Mouse (Mus musculus) yolk sac, embryonic 10.5 days (tissue): ENCODE results near the gene Gm21983.

Experiments used
- DNase-seq: peaks from one replicate; pipeline ENCODE4 v3.0.0-alpha.2; 2017; ENCODE audit warnings: low spot score

Gene Gm21983

DNA sequence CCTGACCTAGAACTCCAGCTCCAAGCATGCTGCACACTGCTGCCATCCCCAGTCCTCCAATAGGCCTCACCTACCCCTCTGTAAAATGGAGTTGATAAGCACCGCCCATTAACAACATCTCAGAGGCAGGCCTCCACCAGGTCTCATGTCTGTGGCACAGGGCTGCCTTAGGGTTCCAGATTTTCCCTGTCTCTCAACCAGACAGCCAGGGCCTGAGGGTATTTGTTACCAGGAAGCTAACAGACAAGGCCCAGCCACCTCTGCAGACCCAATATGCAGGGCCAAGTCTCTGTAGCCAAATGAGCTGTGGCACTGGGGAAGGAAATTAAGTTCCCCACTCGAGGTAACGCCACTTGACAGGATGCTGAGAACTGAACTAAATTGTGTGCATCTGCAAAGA, 20.0 kb downstream of the Gm21983 start:
- no peak for DNase-seq

GRCm38 (mm10) chr7:27159882-27160281, 21.0 kb downstream of the Gm21983 start:
- DNase-seq: peak; percentile 83

DNA sequence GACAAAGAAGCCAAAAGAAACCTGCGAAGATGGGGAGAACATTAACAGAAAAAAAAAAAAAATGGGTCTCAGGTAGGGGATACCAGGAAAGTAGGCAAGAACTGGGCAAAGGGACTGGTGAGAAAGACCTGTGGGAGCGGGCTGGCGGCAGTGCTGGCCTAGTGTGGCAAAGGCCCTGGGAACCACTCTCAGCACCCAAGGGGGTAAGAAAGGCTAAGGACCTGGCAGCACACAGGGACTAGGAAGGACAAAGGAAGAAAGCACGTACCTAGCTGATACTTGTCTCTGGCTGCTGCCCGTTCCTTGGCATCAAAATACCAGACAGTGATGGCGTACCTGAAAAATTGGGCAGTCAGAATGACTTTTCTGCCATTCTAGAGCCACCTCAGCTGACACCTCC, 21.6 kb downstream of the Gm21983 start:
- DNase-seq: no peak

DNA sequence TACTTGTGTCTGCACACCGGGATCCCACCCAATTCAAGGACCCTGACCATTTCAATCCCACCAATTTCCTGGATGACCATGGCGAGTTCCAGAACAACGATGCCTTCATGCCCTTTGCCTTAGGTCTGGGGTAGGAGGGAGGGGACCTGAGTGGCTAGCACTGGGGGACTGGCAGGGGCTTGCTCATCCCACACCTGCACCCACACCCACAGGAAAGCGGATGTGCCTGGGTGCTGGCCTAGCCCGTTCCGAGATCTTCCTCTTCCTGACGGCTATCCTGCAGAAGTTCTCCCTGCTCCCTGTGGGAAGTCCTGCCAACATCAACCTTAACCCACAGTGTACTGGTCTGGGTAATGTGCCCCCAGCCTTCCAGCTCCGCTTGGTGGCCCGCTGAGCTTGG, 22.7 kb downstream of the Gm21983 start:
- no peak for DNase-seq

DNA sequence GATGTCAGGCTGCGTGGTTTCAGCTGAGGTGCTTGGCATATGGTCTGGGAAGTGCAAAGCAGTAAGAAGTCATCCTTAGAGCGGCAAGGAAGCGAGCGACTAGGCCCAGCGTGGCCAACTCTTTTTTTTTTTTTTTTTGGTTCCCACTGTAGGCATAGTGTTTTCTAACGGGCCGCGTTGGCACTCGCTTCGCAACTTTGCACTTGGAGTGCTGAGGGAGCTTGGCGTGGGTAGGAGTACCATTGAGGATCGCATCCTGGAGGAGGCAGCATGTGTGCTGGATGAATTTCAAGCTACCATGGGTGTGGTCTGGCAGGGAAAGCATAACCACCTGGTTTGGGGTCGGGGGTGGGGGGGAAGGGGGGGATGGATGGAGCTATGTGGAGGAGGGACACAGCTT, 24.9 kb downstream of the Gm21983 start:
- DNase-seq: no peak

DNA sequence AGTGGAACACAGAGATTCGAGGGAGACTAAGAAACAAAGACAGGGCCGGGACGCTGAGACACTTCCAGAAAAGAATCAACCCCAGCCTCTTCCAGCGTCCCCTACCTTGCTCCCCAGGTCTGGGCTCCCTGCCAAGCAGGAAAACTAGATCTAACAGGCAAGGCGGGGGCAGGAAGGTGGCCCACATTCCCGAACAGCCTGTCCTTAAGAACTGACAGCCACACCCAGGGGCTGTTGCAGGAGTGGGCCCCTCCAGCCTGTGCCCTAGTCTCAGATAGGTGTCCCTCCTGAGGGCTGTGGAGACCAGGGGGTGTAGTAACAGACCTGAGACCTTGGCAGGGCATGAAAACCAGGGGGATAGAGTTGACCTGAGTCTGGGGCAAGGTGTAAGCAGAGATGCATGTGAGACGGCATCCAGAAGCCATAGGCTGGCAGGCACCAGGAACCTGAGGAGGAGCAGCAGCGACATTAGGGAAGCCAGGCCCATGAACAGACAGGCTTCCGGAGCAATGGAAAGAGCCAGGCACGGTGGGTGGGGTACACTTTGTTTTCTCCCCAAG, 27.6 kb downstream of the Gm21983 start, which contains the start of gene Cyp2t4:
Cyp2t4 (plus strand) TSS at position 510 of the 560 bp plus-strand sequence.
- DNase-seq: no peak

DNA sequence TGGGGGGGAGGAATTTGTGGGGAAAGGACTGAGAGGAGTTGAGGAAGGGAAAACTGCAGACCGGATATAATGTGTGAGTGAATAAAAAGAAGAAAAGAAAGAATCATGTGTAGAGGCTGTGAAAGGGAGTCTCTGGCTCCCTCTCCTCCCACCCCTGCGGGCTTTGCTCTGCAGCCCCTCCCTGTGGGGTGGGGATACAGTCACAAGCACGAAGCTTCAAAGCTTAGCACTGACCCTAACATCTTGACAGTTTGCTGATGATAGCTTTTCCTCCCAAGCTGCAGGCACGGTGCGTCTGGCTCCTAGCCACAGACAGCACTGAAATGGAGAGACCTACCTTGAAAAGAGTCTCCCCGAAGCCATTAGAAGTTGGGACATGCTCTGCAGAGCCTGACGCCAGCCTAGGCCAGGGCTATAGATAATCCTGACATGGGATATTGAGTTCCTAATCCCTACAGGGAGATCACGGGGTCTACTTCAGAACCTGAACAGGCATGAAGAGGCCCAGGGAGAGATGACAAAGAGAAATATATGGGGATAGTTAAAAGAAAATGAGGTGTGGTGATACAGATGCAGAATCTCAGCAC, 44.4 kb downstream of the Gm21983 start:
- DNase-seq: no peak

DNA sequence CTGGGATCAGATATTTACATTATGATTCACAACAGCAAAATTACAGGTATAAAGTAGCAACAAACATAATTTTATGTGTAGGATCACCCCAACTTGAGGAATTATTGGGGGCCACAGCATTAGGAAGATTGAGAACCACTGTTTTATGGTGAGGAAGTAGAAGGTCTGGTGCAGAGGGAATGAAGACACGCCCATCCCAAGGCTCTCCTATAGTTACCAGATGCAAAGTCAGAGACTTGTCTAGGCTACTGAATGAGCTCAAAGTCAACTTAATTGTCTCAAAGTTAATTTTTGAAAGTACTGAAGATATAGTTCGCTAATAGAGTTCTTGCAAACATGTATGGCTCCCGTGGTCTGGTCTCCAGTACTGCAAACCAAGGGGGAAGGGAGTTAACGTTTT, 47.1 kb downstream of the Gm21983 start:
- DNase-seq: no peak

DNA sequence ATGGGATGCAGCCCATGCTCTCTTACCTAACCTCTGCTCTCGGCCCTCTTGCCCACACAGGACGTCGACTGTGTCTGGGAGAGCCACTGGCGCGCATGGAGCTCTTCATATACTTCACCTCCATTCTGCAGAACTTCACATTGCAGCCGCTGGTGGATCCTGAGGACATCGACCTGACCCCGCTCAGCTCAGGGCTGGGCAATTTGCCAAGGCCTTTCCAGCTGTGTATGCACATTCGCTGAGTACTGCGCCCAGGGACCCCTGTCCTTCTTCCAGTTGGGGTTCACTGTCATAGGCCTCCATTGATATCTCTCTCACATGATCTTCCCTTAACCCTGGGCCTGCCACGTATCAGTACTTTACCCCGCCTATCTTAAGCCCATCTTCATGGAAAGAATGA, 47.7 kb downstream of the Gm21983 start:
- DNase-seq: no peak

DNA sequence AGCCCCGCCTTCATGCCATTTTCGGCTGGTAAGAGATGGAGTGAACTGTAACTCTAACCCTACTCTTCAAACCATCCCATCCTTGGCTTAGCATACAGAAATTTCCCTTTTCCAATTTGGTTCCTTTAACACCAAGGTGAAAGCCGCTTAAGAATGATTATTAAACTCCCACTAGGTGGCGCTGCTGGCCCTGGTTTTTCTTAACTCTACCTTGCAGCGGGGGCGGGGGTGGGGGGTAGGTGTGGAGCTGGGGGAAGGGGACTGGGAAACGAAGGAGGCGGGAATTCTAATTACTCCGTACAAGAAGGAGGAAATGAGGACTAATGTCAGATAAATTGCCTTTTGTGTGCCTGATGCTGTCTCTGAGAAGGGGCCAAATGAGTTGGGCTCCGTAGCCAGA, 48.3 kb downstream of the Gm21983 start:
- no peak for DNase-seq

DNA sequence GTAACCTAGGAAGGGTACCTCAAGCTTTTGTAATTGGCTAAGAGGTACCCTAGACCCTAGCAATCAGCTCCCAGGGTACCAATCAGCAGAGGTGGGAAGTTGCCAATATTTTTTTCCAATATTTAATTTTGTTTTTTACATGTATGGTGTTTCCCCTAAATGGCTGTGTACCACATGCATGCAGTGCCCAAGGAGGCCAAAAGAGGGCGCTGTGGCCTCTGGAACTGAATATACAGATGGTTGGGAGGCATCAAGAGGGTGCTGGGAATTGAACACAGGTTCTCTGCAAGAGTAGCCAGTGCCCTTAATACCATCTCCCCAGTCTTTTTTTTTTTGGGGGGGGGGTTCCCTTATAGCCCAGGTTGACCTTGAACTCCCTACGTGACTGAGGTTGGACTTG, 49.5 kb downstream of the Gm21983 start:
- no peak for DNase-seq

DNA sequence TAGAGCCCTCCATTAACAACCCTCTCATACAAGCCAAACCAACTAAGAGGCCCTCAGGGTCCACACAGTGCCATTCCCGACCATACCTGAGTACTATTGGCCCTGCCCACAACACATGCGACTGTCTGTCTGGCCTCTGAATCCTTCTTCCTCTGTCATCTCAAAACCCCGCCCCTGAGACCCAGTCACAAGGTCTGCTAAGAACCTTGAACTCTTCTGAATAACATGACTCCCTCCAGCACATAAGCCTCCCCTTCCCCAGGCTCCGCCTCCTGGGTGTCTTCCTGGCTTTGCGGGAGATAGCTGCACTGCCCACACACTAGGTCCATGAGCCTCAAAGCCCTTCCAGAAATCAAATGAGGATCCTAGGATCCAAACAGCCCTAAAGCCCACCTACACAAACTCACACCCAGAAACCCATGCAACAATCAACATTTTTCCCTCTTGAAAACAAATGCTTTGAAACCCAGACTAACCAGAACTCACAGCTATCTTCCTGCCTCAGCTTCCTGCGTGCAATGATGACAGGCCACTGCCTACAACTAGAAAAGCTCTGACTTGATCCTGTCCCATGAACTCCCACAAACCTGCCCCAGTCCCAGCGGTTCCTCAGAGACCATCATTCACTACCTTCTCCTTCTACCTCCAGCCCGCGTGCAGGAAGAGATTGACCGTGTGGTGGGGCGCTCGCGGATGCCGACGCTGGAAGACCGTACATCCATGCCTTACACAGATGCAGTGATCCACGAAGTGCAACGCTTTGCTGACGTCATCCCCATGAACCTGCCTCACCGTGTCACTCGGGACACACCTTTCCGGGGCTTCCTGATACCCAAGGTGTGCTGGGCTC, 50.1 kb downstream of the Gm21983 start:
- peak; percentile 56 for DNase-seq

- DNase-seq: no peak
These were observed 51.1 kb downstream of the Gm21983 start for GRCm38 (mm10) chr7:27129811-27130210.

DNA sequence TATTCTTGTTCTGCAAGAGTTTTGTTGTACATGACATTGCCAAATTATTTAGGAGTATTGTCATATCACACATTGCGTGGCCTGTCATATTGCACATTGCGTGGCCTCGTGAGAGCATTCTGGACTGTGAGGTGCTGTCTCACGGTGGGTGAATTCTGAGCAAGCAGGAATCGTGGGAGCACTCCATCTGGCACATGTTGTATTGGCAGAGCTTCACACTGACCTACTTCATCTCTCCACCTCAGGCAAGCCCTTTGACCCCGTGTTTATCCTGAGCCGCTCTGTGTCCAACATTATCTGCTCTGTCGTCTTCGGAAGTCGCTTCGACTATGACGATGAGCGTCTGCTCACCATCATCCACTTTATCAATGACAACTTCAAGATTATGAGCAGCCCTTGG, 51.9 kb downstream of the Gm21983 start:
- no peak for DNase-seq

GRCm38 (mm10) chr7:27128162-27128561, 52.7 kb downstream of the Gm21983 start:
- no peak for DNase-seq

- DNase-seq: no peak
These were observed 55.9 kb downstream of the Gm21983 start for GRCm38 (mm10) chr7:27124969-27125368.

DNA sequence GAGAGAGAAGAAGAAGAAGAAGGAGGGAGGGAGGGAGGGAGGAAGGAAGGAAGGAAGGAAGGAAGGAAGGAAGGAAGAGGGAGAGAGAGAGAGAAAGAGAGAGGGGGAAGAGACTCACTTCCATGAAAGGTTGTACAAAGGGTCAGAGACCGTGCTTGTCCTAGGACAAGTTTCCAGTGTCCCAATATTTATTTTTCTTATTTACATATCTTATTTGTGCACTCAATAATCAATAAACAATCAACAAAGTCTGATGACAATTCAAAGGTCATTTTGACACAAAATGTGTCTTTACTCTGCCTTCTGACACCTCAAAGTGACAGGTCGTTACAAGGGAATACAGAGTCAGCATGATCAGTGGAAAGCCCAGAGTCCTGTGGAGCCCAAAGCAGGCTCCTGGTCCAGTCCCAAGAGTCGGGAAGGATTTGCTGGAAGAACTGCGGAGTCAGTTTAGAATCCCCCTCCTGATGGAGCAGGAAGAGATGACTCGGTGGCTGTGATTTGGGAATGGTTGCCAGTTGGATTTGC, 56.5 kb downstream of the Gm21983 start:
- DNase-seq: no peak

DNA sequence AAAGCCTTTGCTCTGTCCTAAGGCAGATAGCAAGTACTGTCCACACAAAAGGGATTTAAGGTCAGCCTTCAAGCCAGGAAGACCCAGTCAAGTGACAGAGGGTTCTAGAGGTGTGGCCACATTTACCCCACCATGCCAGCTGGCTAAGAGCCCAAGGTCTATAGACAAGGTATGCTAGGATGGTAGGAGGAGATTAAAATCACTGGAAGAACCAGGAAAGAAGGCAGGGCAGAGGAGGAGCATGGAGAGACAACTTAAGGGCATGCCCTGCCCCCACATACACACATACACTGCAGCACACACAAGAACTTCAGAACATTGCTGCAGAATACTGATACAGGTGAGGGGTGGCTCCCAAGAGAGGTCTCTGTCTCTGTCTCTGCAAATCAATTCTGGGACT, 61.2 kb downstream of the Gm21983 start, which contains the start of gene Cyp2f2:
Cyp2f2 (plus strand) TSS at position 234 of the 400 bp plus-strand sequence.
- DNase-seq: no peak
